Mouse (Mus musculus): ENCODE data around the gene Atp5mpl. TPM values are rescaled to one million over a fixed set of nuclear protein-coding genes. Genes with fewer than 3 reads are reported as not detected.

The Atp5mpl gene
- polyA plus RNA-seq, 1 experiment = 8.8 TPM

GRCm38 (mm10) chr12:111943421-111944064, 23.2 kb downstream of the Atp5mpl start:
- WGBS = 42% methylated on average over 10 of the region's 10 CpGs
- no peak overlapping the region for H3K4me3 ChIP-seq (ENCODE audit: extremely low read depth, insufficient read depth, insufficient read length)
- H3K36me3 ChIP-seq (ENCODE audit: control insufficient read depth, insufficient read depth, low read length) = no peaks in the 10 kb centered on the region
- no peak overlapping the region; the same call in 1 of the 2 replicates for H3K27ac ChIP-seq (ENCODE audit: insufficient read depth, low read length)
- DNase-seq (ENCODE audit: low read depth in 1 of 2, low spot score in 2 of 2) = no peak
- H3K4me1 ChIP-seq (ENCODE audit: control insufficient read depth, insufficient read depth, insufficient read length) = peaks cover 12% of the 10 kb centered on the region; the same call in 1 of the 2 replicates
- no peaks in the 10 kb centered on the region for H3K27me3 ChIP-seq (ENCODE audit: control insufficient read depth, insufficient read depth, low read length)
- TF ChIP-seq POLR2A (IDR thresholded peaks at IDR 0.05; ENCODE audit: low read depth, low read length) = no peak
- TF ChIP-seq CTCF (IDR thresholded peaks at IDR 0.05; ENCODE audit: extremely low read depth, insufficient read depth, insufficient read length, insufficient replicate concordance) = no peak

- Histone ChIP-seq H3K4me1 (ENCODE audit: control insufficient read depth, insufficient read depth, insufficient read length) (no peaks in the 10 kb centered on the region), H3K36me3 (ENCODE audit: control insufficient read depth, insufficient read depth, low read length) (no peaks in the 10 kb centered on the region), H3K27me3 (ENCODE audit: control insufficient read depth, insufficient read depth, low read length) (no peaks in the 10 kb centered on the region), H3K4me3 (ENCODE audit: extremely low read depth, insufficient read depth, insufficient read length) (no peak overlapping the region), H3K27ac (ENCODE audit: insufficient read depth, low read length) (no peak overlapping the region)
- no peak for TF ChIP-seq CTCF (IDR thresholded peaks at IDR 0.05; ENCODE audit: extremely low read depth, insufficient read depth, insufficient read length, insufficient replicate concordance)
- no peak for TF ChIP-seq POLR2A (IDR thresholded peaks at IDR 0.05; ENCODE audit: low read depth, low read length)
- DNase-seq (ENCODE audit: low read depth in 1 of 2, low spot score in 2 of 2) = no peak
- WGBS = 75% methylated on average over 1 of the region's 1 CpGs
Observed at GRCm38 (mm10) chr12:111938623-111939177, 28.1 kb downstream of the Atp5mpl start.

- Histone ChIP-seq H3K4me3 (ENCODE audit: extremely low read depth, insufficient read depth, insufficient read length) (no peak overlapping the region), H3K36me3 (ENCODE audit: control insufficient read depth, insufficient read depth, low read length) (no peaks in the 10 kb centered on the region), H3K27ac (ENCODE audit: insufficient read depth, low read length) (no peak overlapping the region), H3K4me1 (ENCODE audit: control insufficient read depth, insufficient read depth, insufficient read length) (peaks cover 11% of the 10 kb centered on the region; the same call in 1 of the 2 replicates), H3K27me3 (ENCODE audit: control insufficient read depth, insufficient read depth, low read length) (no peaks in the 10 kb centered on the region)
- 84% methylated on average over 24 of the region's 24 CpGs for WGBS
- DNase-seq (ENCODE audit: low read depth in 1 of 2, low spot score in 2 of 2) = no peak
- TF ChIP-seq CTCF (IDR thresholded peaks at IDR 0.05; ENCODE audit: extremely low read depth, insufficient read depth, insufficient read length, insufficient replicate concordance) = no peak
- no peak for TF ChIP-seq POLR2A (IDR thresholded peaks at IDR 0.05; ENCODE audit: low read depth, low read length)
Observed at GRCm38 (mm10) chr12:111936706-111937550, 29.8 kb downstream of the Atp5mpl start.

- peaks cover 11% of the 10 kb centered on the region; the same call in 1 of the 2 replicates for H3K4me1 ChIP-seq (ENCODE audit: control insufficient read depth, insufficient read depth, insufficient read length)
- WGBS = 82% methylated on average over 2 of the region's 2 CpGs
- no peak for TF ChIP-seq CTCF (IDR thresholded peaks at IDR 0.05; ENCODE audit: extremely low read depth, insufficient read depth, insufficient read length, insufficient replicate concordance)
- no peak for TF ChIP-seq POLR2A (IDR thresholded peaks at IDR 0.05; ENCODE audit: low read depth, low read length)
- H3K4me3 ChIP-seq (ENCODE audit: extremely low read depth, insufficient read depth, insufficient read length) = no peak overlapping the region
- H3K27ac ChIP-seq (ENCODE audit: insufficient read depth, low read length) = no peak overlapping the region
- no peak for DNase-seq (ENCODE audit: low read depth in 1 of 2, low spot score in 2 of 2)
- H3K27me3 ChIP-seq (ENCODE audit: control insufficient read depth, insufficient read depth, low read length) = no peaks in the 10 kb centered on the region
- H3K36me3 ChIP-seq (ENCODE audit: control insufficient read depth, insufficient read depth, low read length) = no peaks in the 10 kb centered on the region
Observed at GRCm38 (mm10) chr12:111933971-111934370, 32.8 kb downstream of the Atp5mpl start.

- peaks cover 11% of the 10 kb centered on the region; the same call in 1 of the 2 replicates for H3K4me1 ChIP-seq (ENCODE audit: control insufficient read depth, insufficient read depth, insufficient read length)
- H3K27ac ChIP-seq (ENCODE audit: insufficient read depth, low read length) = no peak overlapping the region
- H3K36me3 ChIP-seq (ENCODE audit: control insufficient read depth, insufficient read depth, low read length) = no peaks in the 10 kb centered on the region
- DNase-seq (ENCODE audit: low read depth in 1 of 2, low spot score in 2 of 2) = no peak
- TF ChIP-seq POLR2A (IDR thresholded peaks at IDR 0.05; ENCODE audit: low read depth, low read length) (no peak), CTCF (IDR thresholded peaks at IDR 0.05; ENCODE audit: extremely low read depth, insufficient read depth, insufficient read length, insufficient replicate concordance) (no peak)
- no peak overlapping the region for H3K4me3 ChIP-seq (ENCODE audit: extremely low read depth, insufficient read depth, insufficient read length)
- WGBS = 52% methylated on average over 11 of the region's 11 CpGs
- no peaks in the 10 kb centered on the region for H3K27me3 ChIP-seq (ENCODE audit: control insufficient read depth, insufficient read depth, low read length)
Observed at GRCm38 (mm10) chr12:111933032-111933704, 33.6 kb downstream of the Atp5mpl start.

- TF ChIP-seq POLR2A (IDR thresholded peaks at IDR 0.05; ENCODE audit: low read depth, low read length) (no peak), CTCF (IDR thresholded peaks at IDR 0.05; ENCODE audit: extremely low read depth, insufficient read depth, insufficient read length, insufficient replicate concordance) (no peak)
- 49% methylated on average over 3 of the region's 3 CpGs for WGBS
- peaks cover 11% of the 10 kb centered on the region; the same call in 1 of the 2 replicates for H3K4me1 ChIP-seq (ENCODE audit: control insufficient read depth, insufficient read depth, insufficient read length)
Observed at GRCm38 (mm10) chr12:111932513-111932912, 34.3 kb downstream of the Atp5mpl start.

More at GRCm38 (mm10) chr12:111932513-111932912, 34.3 kb downstream of the Atp5mpl start:
- no peaks in the 10 kb centered on the region for H3K36me3 ChIP-seq (ENCODE audit: control insufficient read depth, insufficient read depth, low read length)
- no peak for DNase-seq (ENCODE audit: low read depth in 1 of 2, low spot score in 2 of 2)
- no peak overlapping the region for H3K27ac ChIP-seq (ENCODE audit: insufficient read depth, low read length)
- H3K27me3 ChIP-seq (ENCODE audit: control insufficient read depth, insufficient read depth, low read length) = no peaks in the 10 kb centered on the region
- no peak overlapping the region for H3K4me3 ChIP-seq (ENCODE audit: extremely low read depth, insufficient read depth, insufficient read length)

Data from spleen, adult 2 months (tissue).